Mouse (Mus musculus): Measurements from ENCODE around the gene Sertad2. TPM values are rescaled to one million over a fixed set of nuclear protein-coding genes. Genes with fewer than 3 reads are reported as not detected.

Sertad2 gene
- total and polyA plus RNA-seq, 3 experiments, result 9.2 to 30.8 (median 22.2) TPM

DNA sequence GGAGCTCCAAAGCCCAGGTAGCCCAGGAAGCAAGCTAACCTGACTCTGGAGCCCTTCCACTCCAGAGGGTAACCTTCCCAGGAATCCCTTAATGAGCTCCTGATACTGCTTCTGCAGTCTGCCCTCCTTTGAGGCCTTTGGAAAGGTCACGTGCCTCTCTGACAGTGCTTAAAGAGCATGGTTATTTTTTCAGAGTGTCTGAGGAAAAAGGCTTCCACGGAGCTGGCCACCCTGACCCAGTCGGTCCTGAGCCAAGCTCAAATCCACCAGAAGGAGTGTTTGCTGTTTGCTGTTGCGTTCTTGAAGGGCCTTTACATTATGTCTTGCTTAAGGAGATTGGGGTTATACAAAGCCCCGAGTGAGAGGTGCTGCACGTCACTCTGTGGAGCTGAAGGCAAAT, 101.8 kb downstream of the Sertad2 start:
- DNase-seq (ENCODE audit: low spot score) (no peak), ATAC-seq (ENCODE audit: extremely low read depth, insufficient number of reproducible peaks, low FRiP score, poor library complexity, severe bottlenecking) (no peak)
- Histone ChIP-seq H3K9me3 (replicated peaks) (no peaks in the 10 kb centered on the region), H3K4me1 (ENCODE audit: insufficient read depth, low read depth, low read length) (peaks cover 34% of the 10 kb centered on the region), H3K36me3 (replicated peaks) (peaks cover 36% of the 10 kb centered on the region), H3K27me3 (ENCODE audit: insufficient read depth, low read length) (no peaks in the 10 kb centered on the region), H3K4me3 (ENCODE audit: low read depth, low read length) (no peak overlapping the region)
- no peak for TF ChIP-seq CTCF (IDR thresholded peaks at IDR 0.05; ENCODE audit: low read depth, low read length)
- TF ChIP-seq GATA2 (IDR thresholded peaks at IDR 0.05; ENCODE audit: borderline replicate concordance, low read depth, low read length), result no peak
- TF ChIP-seq TAL1 (conservative IDR thresholded peaks at IDR 0.05; ENCODE audit: low read depth, low read length), result no peak

DNA sequence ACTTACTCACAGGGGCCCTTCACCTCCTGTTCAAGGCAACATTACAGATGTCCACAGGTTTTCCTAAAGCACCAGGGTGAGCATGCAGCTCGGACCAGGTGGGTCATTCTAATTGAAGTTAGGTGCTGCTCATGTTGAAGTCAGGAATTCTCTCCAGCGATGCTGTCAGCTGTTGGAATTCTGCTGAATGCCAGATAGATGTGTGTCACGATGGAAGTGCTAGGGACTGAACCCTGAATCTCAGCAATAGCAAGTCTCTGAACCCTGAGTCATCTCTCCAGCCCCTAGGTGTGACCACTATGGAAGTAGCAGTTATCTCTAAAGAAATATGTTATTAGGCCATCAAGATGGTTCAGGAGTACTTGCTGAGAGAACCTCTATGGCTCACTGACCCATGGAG, 102.5 kb downstream of the Sertad2 start:
- Histone ChIP-seq H3K4me1 (ENCODE audit: insufficient read depth, low read depth, low read length) (peaks cover 28% of the 10 kb centered on the region), H3K36me3 (replicated peaks) (peaks cover 42% of the 10 kb centered on the region), H3K9me3 (replicated peaks) (no peaks in the 10 kb centered on the region), H3K27me3 (ENCODE audit: insufficient read depth, low read length) (no peaks in the 10 kb centered on the region), H3K4me3 (ENCODE audit: low read depth, low read length) (no peak overlapping the region)
- TF ChIP-seq POLR2AphosphoS5 (IDR thresholded peaks at IDR 0.05; ENCODE audit: insufficient replicate concordance, low read depth, low read length) (no peak), TAL1 (conservative IDR thresholded peaks at IDR 0.05; ENCODE audit: low read depth, low read length) (no peak), GATA2 (IDR thresholded peaks at IDR 0.05; ENCODE audit: borderline replicate concordance, low read depth, low read length) (no peak), GATA1 (IDR thresholded peaks at IDR 0.05; ENCODE audit: borderline replicate concordance, low read length) (no peak), CTCF (IDR thresholded peaks at IDR 0.05; ENCODE audit: low read depth, low read length) (no peak)
- ATAC-seq (ENCODE audit: extremely low read depth, insufficient number of reproducible peaks, low FRiP score, poor library complexity, severe bottlenecking), result no peak
- no peak for DNase-seq (ENCODE audit: low spot score)

DNA sequence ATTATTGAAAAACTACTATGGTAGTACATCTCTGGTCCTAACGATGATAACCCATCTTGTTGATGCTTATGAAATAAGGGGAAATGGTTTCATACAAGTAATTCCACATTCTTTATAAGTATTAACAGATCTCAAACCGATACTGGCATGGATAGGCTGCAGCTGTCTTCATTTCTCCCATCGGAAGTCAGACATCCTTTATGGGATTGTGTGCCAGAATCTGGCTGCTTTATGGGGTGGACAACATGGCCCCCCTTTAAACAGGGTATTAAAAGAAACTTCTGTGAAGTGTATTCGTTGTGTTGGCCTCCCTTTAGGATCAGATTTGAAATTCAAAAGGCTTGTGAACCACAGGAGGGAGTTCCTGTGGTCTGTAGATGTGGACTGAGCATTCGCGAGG, 103.1 kb downstream of the Sertad2 start:
- H3K27me3 ChIP-seq (ENCODE audit: insufficient read depth, low read length), result no peaks in the 10 kb centered on the region
- H3K4me3 ChIP-seq (ENCODE audit: low read depth, low read length), result no peak overlapping the region
- TF ChIP-seq CTCF (IDR thresholded peaks at IDR 0.05; ENCODE audit: low read depth, low read length) (no peak), TAL1 (conservative IDR thresholded peaks at IDR 0.05; ENCODE audit: low read depth, low read length) (no peak), GATA1 (IDR thresholded peaks at IDR 0.05; ENCODE audit: borderline replicate concordance, low read length) (no peak), POLR2AphosphoS5 (IDR thresholded peaks at IDR 0.05; ENCODE audit: insufficient replicate concordance, low read depth, low read length) (no peak), GATA2 (IDR thresholded peaks at IDR 0.05; ENCODE audit: borderline replicate concordance, low read depth, low read length) (no peak)
- ATAC-seq (ENCODE audit: extremely low read depth, insufficient number of reproducible peaks, low FRiP score, poor library complexity, severe bottlenecking), result no peak
- no peaks in the 10 kb centered on the region for H3K9me3 ChIP-seq (replicated peaks)
- DNase-seq (ENCODE audit: low spot score), result no peak
- H3K4me1 ChIP-seq (ENCODE audit: insufficient read depth, low read depth, low read length), result peaks cover 22% of the 10 kb centered on the region
- H3K36me3 ChIP-seq (replicated peaks), result peaks cover 47% of the 10 kb centered on the region

DNA sequence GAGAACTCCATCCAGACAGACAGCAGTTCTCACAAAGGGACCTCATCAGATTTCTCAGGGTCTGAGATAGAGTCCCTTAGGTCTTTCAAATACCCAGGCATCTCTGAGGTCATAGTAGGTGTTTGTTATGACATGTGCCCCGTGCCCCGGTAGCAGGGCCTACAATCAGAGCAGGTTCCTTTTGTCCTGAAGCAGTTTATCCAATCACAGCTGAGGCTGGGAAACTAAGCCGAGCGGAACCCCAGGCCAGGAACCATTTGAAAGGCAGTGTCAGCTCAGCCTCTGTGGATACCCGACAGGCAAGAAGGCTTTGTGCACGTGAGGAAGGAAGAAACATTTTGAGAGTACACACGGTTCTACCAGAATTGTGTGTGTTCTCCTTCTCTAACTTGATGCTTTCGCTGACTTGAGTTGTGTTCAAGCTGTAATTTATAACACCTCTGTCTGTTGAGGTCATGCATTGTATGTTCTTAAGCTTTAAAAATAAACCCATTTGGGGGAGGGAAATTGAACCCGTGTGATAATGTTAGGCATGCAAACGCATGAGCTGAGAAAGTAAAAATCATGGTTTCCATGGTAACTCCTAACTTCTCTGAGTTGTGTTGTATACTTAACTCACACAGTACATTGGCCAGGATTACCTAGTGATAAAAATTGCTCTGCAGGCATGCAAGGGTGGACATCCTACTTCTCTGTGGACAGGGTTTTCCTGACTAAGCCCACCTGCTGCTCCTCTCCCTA, 104.1 kb downstream of the Sertad2 start:
- ATAC-seq (ENCODE audit: extremely low read depth, insufficient number of reproducible peaks, low FRiP score, poor library complexity, severe bottlenecking), result no peak
- Histone ChIP-seq H3K36me3 (replicated peaks) (peaks cover 54% of the 10 kb centered on the region), H3K4me3 (ENCODE audit: low read depth, low read length) (no peak overlapping the region), H3K27me3 (ENCODE audit: insufficient read depth, low read length) (no peaks in the 10 kb centered on the region), H3K9me3 (replicated peaks) (no peaks in the 10 kb centered on the region), H3K4me1 (ENCODE audit: insufficient read depth, low read depth, low read length) (peaks cover 16% of the 10 kb centered on the region)
- no peak for DNase-seq (ENCODE audit: low spot score)
- TF ChIP-seq GATA1 (IDR thresholded peaks at IDR 0.05; ENCODE audit: borderline replicate concordance, low read length), result no peak
- TF ChIP-seq POLR2AphosphoS5 (IDR thresholded peaks at IDR 0.05; ENCODE audit: insufficient replicate concordance, low read depth, low read length), result no peak
- TF ChIP-seq GATA2 (IDR thresholded peaks at IDR 0.05; ENCODE audit: borderline replicate concordance, low read depth, low read length), result no peak
- TF ChIP-seq CTCF (IDR thresholded peaks at IDR 0.05; ENCODE audit: low read depth, low read length), result no peak
- no peak for TF ChIP-seq TAL1 (conservative IDR thresholded peaks at IDR 0.05; ENCODE audit: low read depth, low read length)

DNA sequence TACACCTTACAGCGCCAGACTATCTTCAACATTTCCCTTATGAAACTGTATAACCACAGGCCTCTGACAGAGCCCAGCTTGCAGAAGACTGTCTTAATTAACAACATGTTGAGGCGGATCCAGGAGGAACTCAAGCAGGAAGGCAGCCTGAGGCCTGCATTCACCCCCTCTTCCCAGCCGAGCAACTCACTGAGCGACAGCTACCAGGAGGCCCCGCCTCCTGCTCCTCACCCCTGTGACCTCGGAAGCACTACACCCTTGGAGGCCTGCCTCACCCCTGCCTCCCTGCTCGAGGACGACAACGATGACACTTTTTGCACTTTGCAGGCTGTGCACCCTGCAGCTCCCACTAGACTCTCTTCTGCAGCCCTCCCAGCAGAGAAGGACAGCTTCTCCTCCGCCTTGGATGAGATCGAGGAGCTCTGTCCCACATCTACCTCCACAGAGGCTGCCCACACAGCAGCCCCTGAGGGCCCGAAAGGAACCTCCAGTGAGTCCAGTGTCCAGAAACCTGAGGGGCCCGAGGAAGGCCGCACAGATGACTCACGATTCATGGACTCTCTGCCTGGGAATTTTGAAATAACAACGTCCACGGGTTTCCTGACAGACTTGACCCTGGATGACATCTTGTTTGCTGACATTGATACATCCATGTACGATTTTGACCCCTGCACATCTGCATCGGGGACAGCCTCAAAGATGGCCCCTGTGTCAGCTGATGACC, 105.0 kb downstream of the Sertad2 start:
- no peak for DNase-seq (ENCODE audit: low spot score)
- peaks cover 11% of the 10 kb centered on the region for H3K4me1 ChIP-seq (ENCODE audit: insufficient read depth, low read depth, low read length)
- H3K36me3 ChIP-seq (replicated peaks), result peaks cover 59% of the 10 kb centered on the region
- TF ChIP-seq CTCF (IDR thresholded peaks at IDR 0.05; ENCODE audit: low read depth, low read length) (no peak), GATA2 (IDR thresholded peaks at IDR 0.05; ENCODE audit: borderline replicate concordance, low read depth, low read length) (no peak), GATA1 (IDR thresholded peaks at IDR 0.05; ENCODE audit: borderline replicate concordance, low read length) (no peak), TAL1 (conservative IDR thresholded peaks at IDR 0.05; ENCODE audit: low read depth, low read length) (no peak), POLR2AphosphoS5 (IDR thresholded peaks at IDR 0.05; ENCODE audit: insufficient replicate concordance, low read depth, low read length) (no peak)
- no peak overlapping the region for H3K4me3 ChIP-seq (ENCODE audit: low read depth, low read length)
- no peak for ATAC-seq (ENCODE audit: extremely low read depth, insufficient number of reproducible peaks, low FRiP score, poor library complexity, severe bottlenecking)
- no peaks in the 10 kb centered on the region for H3K27me3 ChIP-seq (ENCODE audit: insufficient read depth, low read length)
- H3K9me3 ChIP-seq (replicated peaks), result no peaks in the 10 kb centered on the region

DNA sequence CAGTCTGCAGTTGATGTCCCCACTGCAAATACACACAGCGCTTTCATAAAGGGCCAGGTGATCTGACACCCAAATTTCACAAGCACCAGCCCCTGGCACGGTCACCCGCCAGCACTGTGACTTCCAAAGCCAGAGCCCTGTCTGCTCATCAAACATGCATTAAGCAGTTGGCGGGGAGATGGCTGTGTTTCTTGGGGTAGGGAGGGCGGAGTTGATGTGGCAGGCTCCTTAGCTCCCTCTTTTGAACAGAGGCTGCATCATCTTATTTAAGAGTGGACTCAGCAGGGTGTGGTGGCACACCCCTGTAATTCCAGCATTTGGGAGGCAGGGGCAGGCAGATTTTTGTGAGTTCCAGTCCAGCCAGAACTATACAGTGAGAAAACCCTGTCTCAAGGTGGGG, 106.4 kb downstream of the Sertad2 start:
- TF ChIP-seq POLR2AphosphoS5 (IDR thresholded peaks at IDR 0.05; ENCODE audit: insufficient replicate concordance, low read depth, low read length) (no peak), GATA1 (IDR thresholded peaks at IDR 0.05; ENCODE audit: borderline replicate concordance, low read length) (no peak), GATA2 (IDR thresholded peaks at IDR 0.05; ENCODE audit: borderline replicate concordance, low read depth, low read length) (no peak), CTCF (IDR thresholded peaks at IDR 0.05; ENCODE audit: low read depth, low read length) (no peak), TAL1 (conservative IDR thresholded peaks at IDR 0.05; ENCODE audit: low read depth, low read length) (no peak)
- H3K4me3 ChIP-seq (ENCODE audit: low read depth, low read length), result no peak overlapping the region

More for the DNA sequence above, 106.4 kb downstream of the Sertad2 start:
- Histone ChIP-seq H3K36me3 (replicated peaks) (peaks cover 70% of the 10 kb centered on the region), H3K4me1 (ENCODE audit: insufficient read depth, low read depth, low read length) (peaks cover 7% of the 10 kb centered on the region), H3K9me3 (replicated peaks) (no peaks in the 10 kb centered on the region), H3K27me3 (ENCODE audit: insufficient read depth, low read length) (no peaks in the 10 kb centered on the region)
- no peak for ATAC-seq (ENCODE audit: extremely low read depth, insufficient number of reproducible peaks, low FRiP score, poor library complexity, severe bottlenecking)
- no peak for DNase-seq (ENCODE audit: low spot score)
